Mouse (Mus musculus) embryonic fibroblast, embryonic 13.5 days (primary cell): ENCODE results near the gene Sipa1.

ENCODE experiments used
- CTCF ChIP-seq: IDR thresholded peaks from 2 replicates; pipeline ENCODE4 v1.5.1; 2011; ENCODE audit warnings: mild to moderate bottlenecking, control low read depth, low read length, moderate library complexity, borderline replicate concordance; ENCODE audit not compliant: insufficient read depth
- POLR2A ChIP-seq: IDR thresholded peaks from 2 replicates; pipeline ENCODE4 v1.6.1; 2011; ENCODE audit warnings: low read depth, mild to moderate bottlenecking, control low read depth, low read length, moderate library complexity

GRCm38 (mm10) chr19:5603664-5604063, 59.8 kb downstream of the Sipa1 start:
- TF ChIP-seq CTCF = no peak
- no peak for TF ChIP-seq POLR2A
